ENCODE assay signal across 12 mouse cellular contexts in genomic region chr9:43122379-43122778, GRCm38 (mm10). TPM values are rescaled to one million over a fixed set of nuclear protein-coding genes. Genes with fewer than 3 reads are reported as not detected.
DNase-seq lines count a peak whose midpoint lies in the region; ATAC-seq and TF ChIP-seq lines count a peak whose summit lies in the region.
"Had no signal": no experiment of that assay in that cellular context is flagged by ENCODE, and none has a peak within 500 bp of the region (broad histone marks: within the 10 kb centered on the region; RNA-seq: fewer than 3 reads in every experiment).

No protein-coding gene starts in this region.

- no peaks in the 10 kb centered on the region for H3K27me3 ChIP-seq in Patski
- H3K27me3 ChIP-seq: heart, embryonic 15.5 days had no signal

- CTCF ChIA-PET in Patski (lab: Charles Lee): interaction anchor here (1.8 kb wide), 1 partner anchor 9 kb away, joined by 5 read pairs; no protein-coding TSS in a partner anchor

- TF ChIP-seq POLR2A in lung, adult 2 months (IDR thresholded peaks at IDR 0.05; ENCODE audit: borderline replicate concordance, extremely low read depth, low read depth, low read length): no peak

- WGBS in lung, adult 2 months: 19% methylated on average over 1 of the region's 1 CpGs

- DNase-seq in heart, postnatal 4 days: peak; percentile 21
- DNase-seq in heart, adult 9 months (ENCODE audit: low spot score in 2 of 2): no peak
- DNase-seq in lung, adult 2 months: no peak
- no peak for DNase-seq in lung, postnatal 25 days (ENCODE audit: low spot score)
- no peak for DNase-seq in Patski (ENCODE audit: low read depth, low spot score)
- DNase-seq in ovary, postnatal 36 days (ENCODE audit: low spot score): no peak
- no peak for DNase-seq in cerebellum, adult 9-10 months
- DNase-seq: midbrain, embryonic 14.5 days; right cerebral cortex, postnatal 14 days had no signal

- H3K4me3 ChIP-seq in lung, adult 2 months (replicated peaks; ENCODE audit: extremely low read depth, low read depth, low read length): no peak overlapping the region
- H3K4me3 ChIP-seq: heart, embryonic 15.5 days; liver, embryonic 15.5 days had no signal

- no peak for ATAC-seq in Patski
- peak; percentile 82 for ATAC-seq in megakaryocyte progenitor cell, adult 5-6 weeks (replicated peaks; ENCODE audit: poor library complexity)

- TF ChIP-seq CTCF in lung, adult 2 months (IDR thresholded peaks at IDR 0.05; ENCODE audit: insufficient read depth, low read length): peak; percentile 59
- TF ChIP-seq CTCF in Patski (IDR thresholded peaks at IDR 0.05): peak; percentile 36

- in situ Hi-C loops in Patski (cut with MboI; ENCODE audit: low pct_unique_long_range_greater_than_20kb): no loop called here

- H3K4me1 ChIP-seq in lung, adult 2 months (ENCODE audit: control insufficient read depth, insufficient read depth, low read length): peaks cover under 1% of the 10 kb centered on the region; the same call in 1 of the 2 replicates

- POLR2A ChIA-PET in Patski (lab: Charles Lee): no interaction called here

RNA-seq across cellular contexts. Expression of gene Tmem136, which starts 6.0 kb away (rescaled TPM):
- 10 to 100 TPM; 11.9 to 12.7 TPM for total RNA-seq in heart, postnatal 4 days (2021)
- 1.8 and 7.4 TPM in 2 replicates for polyA plus RNA-seq in lung, adult 2 months (2012; rRNA removed)
- 27.9 TPM for polyA plus RNA-seq in Patski (2021)
- total RNA-seq in megakaryocyte progenitor cell, adult 5-6 weeks (2015): not detected in 2 replicates
- not detected in 2 replicates for total RNA-seq in megakaryocyte progenitor cell, adult 5-6 weeks (2017)

RNA-seq across cellular contexts. Expression of gene Arhgef12, which starts 15.3 kb away (rescaled TPM):
- 100 to 1,000 TPM; 139 to 150 TPM for total RNA-seq in heart, postnatal 4 days (2021)
- 46.2 and 62.4 TPM in 2 replicates for polyA plus RNA-seq in lung, adult 2 months (2012; rRNA removed)
- 91.2 TPM for polyA plus RNA-seq in Patski (2021)
- total RNA-seq in megakaryocyte progenitor cell, adult 5-6 weeks (2015): 2.4 and 3.1 TPM in 2 replicates
- total RNA-seq in megakaryocyte progenitor cell, adult 5-6 weeks (2017): 1.7 and 2.3 TPM in 2 replicates

Comparison
In these comparisons a context has a peak if more than half of its experiments do, and no peak if none do; other contexts are left out.
1. RNA of gene Tmem136, which starts 6.0 kb away (total RNA-seq): 11.9 to 12.7 TPM in heart, postnatal 4 days; not detected in megakaryocyte progenitor cell, adult 5-6 weeks; every median in the first group is over 10 times any median in the second.
2. RNA of gene Arhgef12, which starts 15.3 kb away (total RNA-seq): 139 to 150 TPM in heart, postnatal 4 days; 1.7 to 3.1 TPM in megakaryocyte progenitor cell, adult 5-6 weeks; every median in the first group is over 10 times any median in the second.